Mouse (Mus musculus): ENCODE results near the gene Bub3.

GRCm38 (mm10) chr7:131604946-131605345 lies 44.9 kb downstream of the Bub3 start:
- TF ChIP-seq ZNF384 (IDR thresholded peaks at IDR 0.05; ENCODE audit: low read depth, low read length): no peak
- TF ChIP-seq HCFC1 (IDR thresholded peaks at IDR 0.05; ENCODE audit: borderline replicate concordance, insufficient read depth, low read length): no peak

Data from ES-E14 (cell line).